Mouse (Mus musculus) left cerebral cortex, adult 18-20 months (tissue): ENCODE measurements at regions not wholly inside any gene's neighbourhood (a gene's known extent, or its start where the extent isn't known, plus 50 kb on each side); places are given as distances from the start of the nearest gene placed in this dataset.
A peak's percentile ranks its signal among the peaks of the same experiment; 100 is the strongest.

Experiments used
- DNase-seq, 2 experiments: peaks; one replicate each; pipeline ENCODE4 v3.0.0; 2021 to 2022; ENCODE audit warnings: low spot score in 2 of 2, mixed read lengths in 1 of 2

DNA sequence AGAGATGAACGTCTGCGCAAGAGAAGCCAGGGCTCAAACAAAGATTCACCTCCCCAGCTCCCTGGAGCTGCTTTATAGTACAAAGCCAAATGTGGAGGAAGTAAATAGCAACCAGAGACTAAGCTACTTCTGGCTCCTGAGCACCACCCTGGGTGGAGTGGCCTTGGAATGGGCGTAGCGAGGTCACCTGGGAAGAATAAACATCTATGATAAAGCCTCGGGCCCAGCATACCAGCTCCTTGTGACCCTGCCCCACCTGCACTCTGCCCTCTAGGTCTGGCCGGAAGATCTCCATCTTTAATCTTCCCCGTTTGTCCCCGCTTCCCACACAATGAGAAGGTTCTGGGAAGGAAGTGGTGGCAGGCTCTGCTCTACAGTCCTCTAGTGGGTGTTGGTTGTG, 61.0 kb upstream of the Ptpn3 start:
- no peak for DNase-seq

DNA sequence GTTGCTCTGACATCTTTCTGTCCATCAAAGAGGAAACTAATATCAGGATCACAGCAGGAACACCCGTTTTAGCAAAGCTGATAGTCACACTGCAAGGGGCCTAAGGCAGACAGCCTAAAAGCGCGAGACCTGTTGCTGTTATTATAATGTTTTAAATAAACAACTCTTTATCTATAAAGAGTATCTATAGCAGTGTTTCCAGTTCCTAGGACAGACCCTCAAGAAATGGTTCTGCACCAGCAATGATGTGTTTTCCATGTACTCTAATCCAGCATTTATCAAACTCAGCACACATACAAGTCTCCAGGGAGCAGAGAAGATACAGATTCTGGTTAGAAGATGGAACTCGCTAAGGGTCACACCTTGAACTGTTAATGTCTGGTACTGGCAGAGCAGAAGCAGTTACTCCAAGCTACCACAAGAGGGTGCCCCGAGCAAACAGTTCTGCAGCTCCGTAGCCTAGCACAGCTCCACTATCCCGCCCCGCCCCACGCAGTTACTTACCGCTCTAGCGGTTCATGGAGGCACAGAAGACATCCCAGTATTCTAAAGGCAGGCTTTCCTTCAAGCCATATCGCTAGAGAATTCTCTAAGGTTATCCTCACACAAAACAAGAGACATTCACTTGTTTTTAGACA, 64.2 kb upstream of the Palm2 start:
- peak; percentile 86 to 87 for DNase-seq

DNA sequence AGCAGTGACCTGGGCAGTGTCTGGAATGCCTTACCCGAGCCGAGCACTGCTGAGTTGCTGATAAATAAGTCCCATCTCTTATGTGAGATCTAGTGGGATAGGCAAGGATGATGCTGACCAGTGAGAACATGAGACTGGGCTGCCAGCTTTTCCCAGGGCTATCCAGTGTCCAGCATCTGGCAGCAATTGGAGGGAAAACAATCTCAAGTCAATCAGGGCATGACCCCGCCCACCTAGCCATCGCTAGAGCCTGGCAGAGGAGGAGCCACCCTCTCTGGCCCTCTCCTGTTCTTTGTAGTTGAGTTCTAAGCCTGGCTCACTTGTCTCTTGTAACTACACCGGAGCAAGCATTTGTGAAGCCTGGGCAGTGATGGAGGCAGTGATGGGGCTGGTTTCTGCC, 56.2 kb upstream of the Palm2 start:
- DNase-seq: no peak

DNA sequence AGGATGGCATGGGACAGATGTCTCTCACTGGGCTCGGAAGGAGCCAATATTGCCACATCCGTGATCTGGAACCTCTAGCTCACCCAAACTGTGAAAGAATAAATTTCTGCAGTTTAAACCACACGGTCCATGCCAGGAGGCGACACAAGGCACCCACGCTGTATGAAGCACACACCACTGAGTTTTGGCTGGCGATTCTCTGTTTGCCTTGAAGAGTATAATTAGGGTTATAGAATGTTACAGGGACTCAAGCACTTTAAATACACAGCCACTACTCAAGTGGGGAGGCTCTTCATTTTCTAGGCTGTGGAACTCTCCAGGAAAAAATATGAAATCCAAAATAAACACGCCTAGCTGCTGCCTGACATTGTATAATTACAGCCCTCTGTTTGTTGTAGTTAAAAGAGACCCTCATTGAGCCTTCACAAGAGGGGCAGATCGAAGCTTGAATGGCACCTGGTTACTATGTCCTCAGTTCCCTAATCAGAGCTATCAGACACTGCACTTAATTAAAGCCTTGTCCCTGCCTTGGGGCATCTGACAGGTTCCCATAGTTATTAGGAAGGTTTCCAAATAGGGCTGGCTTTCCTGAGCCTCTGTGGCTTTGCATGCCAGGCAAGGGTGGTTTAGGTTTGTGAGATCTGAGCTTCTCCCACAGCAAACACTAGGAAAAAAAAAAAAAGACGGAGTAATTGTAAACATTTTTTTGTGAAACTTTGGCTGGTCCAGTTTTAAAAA, 53.8 kb upstream of the Palm2 start:
- DNase-seq: no peak

DNA sequence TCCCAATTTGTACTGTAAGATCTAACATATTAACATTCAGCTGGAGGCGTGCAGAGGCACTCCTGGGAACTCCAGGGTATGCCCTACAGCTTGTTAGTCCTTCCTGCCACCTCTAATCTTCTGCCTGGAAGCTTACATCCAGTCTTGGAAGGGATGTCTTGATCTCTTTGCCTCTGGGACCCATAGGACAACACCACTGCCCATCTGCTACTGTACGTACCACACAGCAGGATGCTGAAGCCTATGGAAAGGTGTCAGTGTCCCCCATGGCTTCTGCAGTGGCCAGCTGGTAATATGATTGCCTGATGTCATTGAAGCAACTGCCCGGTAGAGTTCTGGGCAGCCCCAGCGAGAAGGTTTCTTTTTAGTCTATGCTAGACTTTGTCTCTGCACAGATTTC, 52.7 kb upstream of the Palm2 start:
- no peak for DNase-seq
